Mouse (Mus musculus): Measurements from ENCODE around the gene Cdk5r1.

Cdk5r1 gene

GRCm38 (mm10) chr11:80504519-80505385, 27.9 kb downstream of the Cdk5r1 start:
- DNase-seq (ENCODE audit: low spot score), result no peak

GRCm38 (mm10) chr11:80505581-80505980, 28.8 kb downstream of the Cdk5r1 start:
- no peak for DNase-seq (ENCODE audit: low spot score)

GRCm38 (mm10) chr11:80506483-80506882, 29.7 kb downstream of the Cdk5r1 start:
- no peak for DNase-seq (ENCODE audit: low spot score)

- no peak for DNase-seq (ENCODE audit: low spot score)
Observed at GRCm38 (mm10) chr11:80507791-80508190, 31.0 kb downstream of the Cdk5r1 start.

- no peak for DNase-seq (ENCODE audit: low spot score)
Observed at GRCm38 (mm10) chr11:80508361-80509175, 31.7 kb downstream of the Cdk5r1 start.

GRCm38 (mm10) chr11:80509176-80509506, 32.3 kb downstream of the Cdk5r1 start:
- DNase-seq (ENCODE audit: low spot score), result no peak

- DNase-seq (ENCODE audit: low spot score), result no peak
Observed at GRCm38 (mm10) chr11:80510124-80510523, 33.3 kb downstream of the Cdk5r1 start.

GRCm38 (mm10) chr11:80512313-80513056, 35.7 kb downstream of the Cdk5r1 start:
- no peak for DNase-seq (ENCODE audit: low spot score)

- DNase-seq (ENCODE audit: low spot score), result no peak
Observed at GRCm38 (mm10) chr11:80513796-80514195, 37.0 kb downstream of the Cdk5r1 start.

- no peak for DNase-seq (ENCODE audit: low spot score)
Observed at GRCm38 (mm10) chr11:80515346-80515745, 38.5 kb downstream of the Cdk5r1 start.

GRCm38 (mm10) chr11:80515895-80516294, 39.1 kb downstream of the Cdk5r1 start:
- DNase-seq (ENCODE audit: low spot score), result no peak

- DNase-seq (ENCODE audit: low spot score), result no peak
Observed at GRCm38 (mm10) chr11:80518421-80519367, 41.9 kb downstream of the Cdk5r1 start.

- DNase-seq (ENCODE audit: low spot score), result no peak
Observed at GRCm38 (mm10) chr11:80521148-80521547, 44.3 kb downstream of the Cdk5r1 start.

- DNase-seq (ENCODE audit: low spot score), result no peak
Observed at GRCm38 (mm10) chr11:80522852-80523251, 46.0 kb downstream of the Cdk5r1 start.

- DNase-seq (ENCODE audit: low spot score), result no peak
Observed at GRCm38 (mm10) chr11:80523410-80523809, 46.6 kb downstream of the Cdk5r1 start.

GRCm38 (mm10) chr11:80524213-80524612, 47.4 kb downstream of the Cdk5r1 start:
- no peak for DNase-seq (ENCODE audit: low spot score)

GRCm38 (mm10) chr11:80527697-80528096, 50.9 kb downstream of the Cdk5r1 start:
- DNase-seq (ENCODE audit: low spot score), result no peak

- no peak for DNase-seq (ENCODE audit: low spot score)
Observed at GRCm38 (mm10) chr11:80529149-80529548, 52.3 kb downstream of the Cdk5r1 start.

Measured in adipocyte (in vitro differentiated cells).